Mouse (Mus musculus) gastrocnemius, adult 18-20 months (tissue): ENCODE results near the gene Olfr126. TPM values are rescaled to one million over a fixed set of nuclear protein-coding genes. Genes with fewer than 3 reads are reported as not detected.

Experiments
- DNase-seq: peaks from one replicate; pipeline ENCODE4 v3.0.0; 2021; ENCODE audit warnings: low spot score
- long read RNA-seq, 2 experiments: library from polyadenylated mRNA; stranded (forward); transcript quantifications; one replicate each; pipeline ENCODE4 v2.0.0; 2021
- total RNA-seq, 2 experiments: library from RNA; stranded (reverse); gene quantifications; 2 replicates each; pipeline ENCODE4 v1.2.3; 2021

Olfr126 gene
- not detected for total RNA-seq
- long read RNA-seq, experiment 1 = 0 reads
- long read RNA-seq, experiment 2 = 0 reads

DNA sequence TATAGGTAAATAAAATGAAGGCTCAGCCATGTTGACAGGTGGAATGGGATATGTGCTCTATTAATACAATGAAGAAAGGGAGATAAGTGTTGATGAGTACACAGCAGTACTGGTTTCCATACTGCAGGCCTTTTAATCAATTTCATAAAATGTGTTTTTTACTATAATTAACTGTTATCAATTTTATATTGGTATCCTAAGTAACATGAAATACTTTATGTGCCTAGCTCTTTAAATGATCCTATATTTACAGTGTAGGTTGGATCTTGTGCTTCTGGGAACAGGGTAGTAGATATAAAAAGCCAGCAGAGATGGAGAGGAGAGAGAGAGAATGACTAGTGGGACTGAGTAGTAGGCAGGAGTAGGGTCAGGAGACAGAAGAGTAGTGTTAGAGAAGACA, at the start of gene Olfr126:
Gene Olfr126, plus strand, starts transcription at position 301 of the 400 bp plus-strand sequence.
- DNase-seq = no peak

DNA sequence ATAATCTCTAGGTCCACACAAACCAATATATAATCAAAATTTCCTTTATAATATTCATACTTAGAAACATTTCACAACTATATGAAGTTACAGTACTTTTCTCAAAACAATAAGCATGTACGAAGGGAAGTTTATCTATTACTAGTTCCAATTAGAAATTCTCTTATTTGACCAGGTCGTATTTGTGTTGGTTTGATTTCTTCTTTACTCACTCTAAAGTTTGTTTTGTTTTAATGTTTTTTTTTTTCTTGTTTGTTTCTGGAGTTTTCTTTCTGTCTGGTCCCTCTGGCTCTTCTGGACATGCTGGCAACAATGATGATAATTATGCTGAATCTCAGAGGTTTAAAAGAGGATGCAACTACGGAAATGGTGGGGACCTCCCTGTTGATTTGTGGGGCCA, 47.7 kb upstream of the Olfr126 start, which contains the start of gene Olfr124:
Gene Olfr124, plus strand, starts transcription at position 301 of the 400 bp plus-strand sequence.
- DNase-seq = no peak

DNA sequence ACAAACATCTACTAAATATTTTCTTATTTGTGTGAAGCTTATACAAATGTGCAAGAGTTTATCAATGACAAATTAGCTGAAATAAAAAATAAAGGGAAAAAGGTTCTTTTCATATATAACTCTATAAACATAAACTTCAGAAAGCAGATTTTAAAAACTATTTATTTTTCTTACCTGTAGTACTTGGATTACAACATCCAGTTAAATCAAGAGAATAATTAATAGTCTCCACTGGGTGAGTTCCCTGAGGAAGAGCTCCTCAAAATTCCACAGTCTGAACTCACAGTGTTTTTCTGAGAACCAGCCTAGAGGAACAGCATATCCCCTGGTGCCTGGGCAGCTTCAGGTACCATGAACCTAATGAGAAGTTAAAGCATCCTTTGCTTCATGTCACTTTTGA, 14.6 kb upstream of the Olfr126 start, which contains the start of gene Olfr125:
Gene Olfr125, plus strand, starts transcription at position 301 of the 400 bp plus-strand sequence.
- DNase-seq = no peak

DNA sequence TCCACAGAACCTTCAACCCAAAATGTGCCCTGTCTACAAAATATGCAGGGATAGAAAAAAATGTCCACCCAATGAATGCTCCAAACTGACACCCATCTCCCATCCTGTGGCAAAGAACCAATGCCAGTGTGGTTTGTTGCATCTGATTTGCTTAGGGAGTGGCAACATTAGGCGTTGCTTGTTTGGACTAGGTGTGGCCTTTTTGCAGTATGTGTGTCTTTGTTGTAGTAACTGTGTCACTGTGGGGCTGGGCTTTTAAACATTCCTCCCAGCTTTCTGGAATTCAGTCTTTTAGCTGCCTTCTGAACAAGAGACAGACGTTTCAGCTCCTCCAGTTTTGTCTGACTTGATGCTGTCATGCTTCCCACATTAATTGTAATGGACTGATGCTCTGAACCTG, 16.6 kb downstream of the Olfr126 start:
- DNase-seq = no peak

DNA sequence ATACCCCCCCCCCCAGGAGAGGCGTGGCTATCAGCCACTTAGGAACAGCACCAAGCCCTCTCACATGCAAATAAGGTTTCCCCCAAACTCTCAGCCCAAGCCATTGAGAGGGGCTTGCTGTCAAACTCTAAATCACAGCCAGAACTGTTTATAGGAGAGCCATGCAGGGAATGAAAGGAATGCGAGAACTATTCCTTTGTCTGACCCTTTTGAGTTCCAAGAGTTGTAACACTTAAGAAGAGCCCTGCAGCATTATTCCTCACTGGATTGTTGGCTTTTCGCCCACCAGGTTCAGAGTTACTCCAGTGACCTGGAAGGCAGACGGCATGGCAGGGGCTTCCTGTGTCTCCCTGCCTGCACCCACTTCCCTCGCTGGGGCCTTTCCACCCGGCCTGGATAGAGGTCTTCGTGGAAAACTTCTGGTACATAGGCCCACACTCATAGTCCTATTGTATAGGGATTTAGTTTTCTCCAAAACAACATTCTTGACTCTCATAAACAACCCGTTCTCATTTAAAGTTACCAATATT, 22.5 kb downstream of the Olfr126 start:
- no peak for DNase-seq

DNA sequence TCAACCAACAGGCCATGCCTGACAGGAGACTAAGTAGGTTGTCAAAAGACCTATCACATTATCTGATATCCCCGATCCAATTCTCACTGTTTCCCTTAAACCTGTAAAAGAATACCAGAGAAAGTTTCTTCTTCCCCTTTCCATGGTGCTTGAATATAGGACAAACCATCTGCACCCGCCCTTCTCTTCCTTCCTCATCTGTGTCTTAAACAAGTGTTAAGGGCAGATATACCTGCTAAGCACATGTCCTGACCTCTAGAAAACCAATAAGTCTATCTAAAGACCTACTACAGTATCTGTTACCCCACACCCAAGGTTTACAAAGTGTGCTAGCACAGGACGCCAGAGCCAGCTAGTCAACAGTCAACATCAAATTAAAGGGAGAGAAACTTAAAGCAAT, 26.5 kb downstream of the Olfr126 start:
- no peak for DNase-seq

DNA sequence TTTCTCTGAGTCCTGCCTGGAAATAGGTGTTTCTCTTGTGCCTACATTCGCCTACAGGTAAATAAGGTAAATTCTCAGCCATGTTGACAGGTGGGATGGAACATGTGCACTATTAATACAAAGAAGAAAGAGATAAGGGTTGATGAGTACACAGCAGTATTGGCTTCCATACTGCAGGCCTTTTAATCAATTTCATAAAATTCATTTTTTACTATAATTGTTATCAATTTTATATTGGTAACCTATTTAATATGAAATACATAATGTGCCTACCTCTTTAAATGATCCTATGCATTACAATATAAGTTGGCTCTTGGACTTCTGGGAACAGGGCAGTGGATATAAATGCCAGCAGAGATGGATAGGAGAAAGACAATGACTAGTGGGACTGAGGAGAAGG, 52.9 kb downstream of the Olfr126 start, which contains the start of gene Olfr127:
Gene Olfr127, plus strand, starts transcription at position 301 of the 400 bp plus-strand sequence.
- DNase-seq = no peak

Other genes with a start within 250 kb of the Olfr126 start
- gene Olfr115, start 220.4 kb upstream of the Olfr126 start, total RNA-seq = not detected
- not detected for gene Olfr116, start 220.3 kb upstream of the Olfr126 start, total RNA-seq
- not detected for gene Olfr117, start 183.7 kb upstream of the Olfr126 start, total RNA-seq
- not detected for gene Olfr118, start 180.5 kb upstream of the Olfr126 start, total RNA-seq
- gene Olfr119, start 150.9 kb upstream of the Olfr126 start, total RNA-seq = not detected
- gene Olfr120, start 125.7 kb upstream of the Olfr126 start, total RNA-seq = not detected
- gene Olfr121, start 98.6 kb upstream of the Olfr126 start, total RNA-seq = not detected
- gene Olfr122, start 78.9 kb upstream of the Olfr126 start, total RNA-seq = not detected
- not detected for gene Olfr123, start 54.0 kb upstream of the Olfr126 start, total RNA-seq
- gene Olfr124, start 47.6 kb upstream of the Olfr126 start, total RNA-seq = not detected
- not detected for gene Olfr125, start 14.5 kb upstream of the Olfr126 start, total RNA-seq
- gene Olfr127, start 53.0 kb downstream of the Olfr126 start, total RNA-seq = not detected
- not detected for gene Olfr128, start 73.1 kb downstream of the Olfr126 start, total RNA-seq
- not detected for gene Olfr761, start 105.6 kb downstream of the Olfr126 start, total RNA-seq
- not detected for gene Olfr129, start 212.6 kb downstream of the Olfr126 start, total RNA-seq
- gene Olfr130, start 216.4 kb downstream of the Olfr126 start, total RNA-seq = not detected
- gene Olfr131, start 241.2 kb downstream of the Olfr126 start, total RNA-seq = not detected